Mouse (Mus musculus) lung, adult 2 months (tissue): ENCODE data around the gene Akr1c14. TPM values are rescaled to one million over a fixed set of nuclear protein-coding genes. Genes with fewer than 3 reads are reported as not detected.
"Not testable (repeated sequence)": the region's sequence is repeated elsewhere in the genome, so short reads cannot be mapped to it uniquely, and the experiment has no call there.

Source experiments
- DNase-seq: peaks from one replicate; pipeline ENCODE4 v3.0.0; 2022
- H3K4me1 ChIP-seq: fragments of 200-500 bp; 2 replicates; pipeline ENCODE4 v1.6.1; 2011; ENCODE audit warnings: low read length; ENCODE audit not compliant: control insufficient read depth, insufficient read depth
- H3K4me3 ChIP-seq: fragments of 200-500 bp; replicated peaks from 2 replicates; pipeline ENCODE3; 2011; ENCODE audit warnings: low read depth, mild to moderate bottlenecking, control low read depth, low read length; ENCODE audit errors: extremely low read depth
- CTCF ChIP-seq: fragments of 200-500 bp; IDR thresholded peaks from 2 replicates; pipeline ENCODE4 v1.5.1; 2011; ENCODE audit warnings: mild to moderate bottlenecking, low read length, control low read depth; ENCODE audit not compliant: insufficient read depth
- POLR2A ChIP-seq: fragments of 200-500 bp; IDR thresholded peaks from 2 replicates; pipeline ENCODE4 v1.6.1; 2011; ENCODE audit warnings: low read depth, mild to moderate bottlenecking, control low read depth, low read length, borderline replicate concordance; ENCODE audit errors: extremely low read depth
- WGBS: fragments of 180-500 bp; shearing (Covaris S2); methylation state at CpG from one replicate; pipeline ENCODE4 v1.1.7; 2018; 5-methylcytosine and 5-hydroxymethylcytosine counted together
- polyA plus RNA-seq: library from polyadenylated mRNA; depleted of rRNA; stranded (reverse); fragments of >200 nt; gene quantifications from 2 replicates; pipeline ENCODE4 v1.2.3, GENCODE M21; 2012; rRNA removed

Gene Akr1c14
- polyA plus RNA-seq, 1 experiment, result 13.4 TPM

GRCm38 (mm10) chr13:4110281-4111188, 61.7 kb downstream of the Akr1c14 start:
- peak; percentile 45 for DNase-seq
- TF ChIP-seq CTCF (peak; percentile 79), POLR2A (no peak)
- H3K4me3 ChIP-seq, result no peak overlapping the region
- no peaks in the 10 kb centered on the region for H3K4me1 ChIP-seq
- 28% methylated on average over 6 of the region's 6 CpGs for WGBS

- no peak for DNase-seq
- H3K4me1 ChIP-seq, result no peaks in the 10 kb centered on the region
- no peak overlapping the region for H3K4me3 ChIP-seq
- WGBS, result 54% methylated on average over 2 of the region's 2 CpGs
- TF ChIP-seq POLR2A (no peak), CTCF (no peak)
These were observed 70.5 kb downstream of the Akr1c14 start for GRCm38 (mm10) chr13:4119181-4119904.

- DNase-seq, result no peak
These were observed 74.3 kb downstream of the Akr1c14 start for GRCm38 (mm10) chr13:4123146-4123545.

GRCm38 (mm10) chr13:4124471-4124870, 75.7 kb downstream of the Akr1c14 start:
- not testable (repeated sequence) for H3K4me3 ChIP-seq, H3K4me1 ChIP-seq, DNase-seq
- 86% methylated on average over 6 of the region's 6 CpGs for WGBS

More at GRCm38 (mm10) chr13:4123146-4123545, 74.3 kb downstream of the Akr1c14 start:
- WGBS, result 64% methylated on average over 7 of the region's 7 CpGs
- no peak for TF ChIP-seq POLR2A
- TF ChIP-seq CTCF, result no peak
- no peaks in the 10 kb centered on the region for H3K4me1 ChIP-seq
- no peak overlapping the region for H3K4me3 ChIP-seq

GRCm38 (mm10) chr13:4125846-4126245, 77.0 kb downstream of the Akr1c14 start:
- WGBS, result 92% methylated on average over 1 of the region's 1 CpGs
- not testable (repeated sequence) for DNase-seq, H3K4me1 ChIP-seq, H3K4me3 ChIP-seq

- Histone ChIP-seq H3K4me1 (no peaks in the 10 kb centered on the region), H3K4me3 (no peak overlapping the region)
- no peak for TF ChIP-seq POLR2A
- no peak for TF ChIP-seq CTCF
- DNase-seq, result no peak
- 26% methylated on average over 5 of the region's 5 CpGs for WGBS
These were observed 80.3 kb downstream of the Akr1c14 start for GRCm38 (mm10) chr13:4129100-4129499.

- TF ChIP-seq CTCF (no peak), POLR2A (no peak)
- Histone ChIP-seq H3K4me1 (no peaks in the 10 kb centered on the region), H3K4me3 (no peak overlapping the region)
- WGBS, result 77% methylated on average over 1 of the region's 1 CpGs
- DNase-seq, result no peak
These were observed 82.5 kb downstream of the Akr1c14 start for GRCm38 (mm10) chr13:4131317-4131716.

- no peak for TF ChIP-seq POLR2A
- TF ChIP-seq CTCF, result no peak
- Histone ChIP-seq H3K4me3 (no peak overlapping the region), H3K4me1 (no peaks in the 10 kb centered on the region)
- no peak for DNase-seq
- 38% methylated on average over 3 of the region's 3 CpGs for WGBS
These were observed 82.9 kb downstream of the Akr1c14 start for GRCm38 (mm10) chr13:4131721-4132120.

GRCm38 (mm10) chr13:4133070-4133469, 84.3 kb downstream of the Akr1c14 start:
- H3K4me3 ChIP-seq, result no peak overlapping the region
- WGBS, result 38% methylated on average over 2 of the region's 2 CpGs
- no peaks in the 10 kb centered on the region for H3K4me1 ChIP-seq
- TF ChIP-seq CTCF, result peak; percentile 44
- TF ChIP-seq POLR2A, result no peak
- DNase-seq, result peak; percentile 8

Other genes with a start within 250 kb of the Akr1c14 start
- gene Calml3, start 244.7 kb upstream of the Akr1c14 start, polyA plus RNA-seq, result 3.6 and 81.6 TPM in 2 replicates
- gene Calm4, start 211.3 kb upstream of the Akr1c14 start, polyA plus RNA-seq, result 56.0 TPM in 1 of 2 replicates, not detected in the other
- not detected in 2 replicates for gene Calm5, start 194.8 kb upstream of the Akr1c14 start, polyA plus RNA-seq
- 26.6 and 32.0 TPM in 2 replicates for gene Net1, start 130.8 kb upstream of the Akr1c14 start, polyA plus RNA-seq
- 0.05 TPM in 1 of 2 replicates, not detected in the other for gene Tubal3, start 130.7 kb upstream of the Akr1c14 start, polyA plus RNA-seq
- not detected in 2 replicates for gene Ucn3, start 103.7 kb upstream of the Akr1c14 start, polyA plus RNA-seq
- 0.38 TPM in 1 of 2 replicates, not detected in the other for gene Akr1c18, start 101.6 kb downstream of the Akr1c14 start, polyA plus RNA-seq
- 1.7 and 2.9 TPM in 2 replicates for gene Akr1c13, start 142.1 kb downstream of the Akr1c14 start, polyA plus RNA-seq
- 1.2 and 1.3 TPM in 2 replicates for gene Akr1c19, start 179.7 kb downstream of the Akr1c14 start, polyA plus RNA-seq
- 0.12 and 0.50 TPM in 2 replicates for gene Akr1c12, start 230.4 kb downstream of the Akr1c14 start, polyA plus RNA-seq